Mouse (Mus musculus) kidney, adult 2 months (tissue): ENCODE measurements around the gene Gm10322.

Source experiments
- CTCF ChIP-seq: fragments of 200-500 bp; conservative IDR thresholded peaks from 2 replicates; pipeline ENCODE4 v1.5.1; 2011; ENCODE audit warnings: low read depth, mild to moderate bottlenecking, control low read depth, low read length, moderate library complexity, mixed read lengths; ENCODE audit not compliant: insufficient read depth, insufficient read length
- POLR2A ChIP-seq: fragments of 200-500 bp; IDR thresholded peaks from one replicate; pipeline ENCODE4 v1.6.1; 2011; ENCODE audit warnings: low read depth, low read length, control low read depth

GRCm38 (mm10) chr10:59589420-59589819, 26.4 kb upstream of the Gm10322 start:
- no peak for TF ChIP-seq CTCF
- no peak for TF ChIP-seq POLR2A
